Mouse (Mus musculus): ENCODE results near the gene Bcl3. TPM values are rescaled to one million over a fixed set of nuclear protein-coding genes. Genes with fewer than 3 reads are reported as not detected.

Gene Bcl3
- total RNA-seq, 1 experiment from 2014 or later: 16.6 TPM

DNA sequence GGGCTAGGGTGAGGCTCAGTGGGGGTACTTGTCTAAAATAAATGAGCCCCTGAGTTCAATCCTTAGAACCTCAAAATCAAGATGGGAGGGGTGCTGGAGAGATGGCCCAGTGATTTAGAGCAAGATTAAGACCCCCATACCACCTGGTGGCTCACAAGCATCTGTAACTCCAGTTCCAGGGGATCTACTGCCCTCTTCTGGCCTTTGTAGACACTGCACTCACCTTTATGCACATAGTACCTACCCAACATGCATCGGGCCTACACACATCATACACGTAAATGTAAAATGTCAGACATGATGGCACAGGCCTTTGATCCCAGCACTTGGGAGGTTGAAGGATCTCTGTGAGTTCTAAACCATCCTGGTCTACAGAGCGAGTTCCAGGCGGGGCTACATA lies 39.9 kb downstream of the Bcl3 start:
- ATAC-seq (replicated peaks; ENCODE audit: insufficient number of reproducible peaks, low FRiP score, low TSS enrichment, poor library complexity, severe bottlenecking): no peak

DNA sequence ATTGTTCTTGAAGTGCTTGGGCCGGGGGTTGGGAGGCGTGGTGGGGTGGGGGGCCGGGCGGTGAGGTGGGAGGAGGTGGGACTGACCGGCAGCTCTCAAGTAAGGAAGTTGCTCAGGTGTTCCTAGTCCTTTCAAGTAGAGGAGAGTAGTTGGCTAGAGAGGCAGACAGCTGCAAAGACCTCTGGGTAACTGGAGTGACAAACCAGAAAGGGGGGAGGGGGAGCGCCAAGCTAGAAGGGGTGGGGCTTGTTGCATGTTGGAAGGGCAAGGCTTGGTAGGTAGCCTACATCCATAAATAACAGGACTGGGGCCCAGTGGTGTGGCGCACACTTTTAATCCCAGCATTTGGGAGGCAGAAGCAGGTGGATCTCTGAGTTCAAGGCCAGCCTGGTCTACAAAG lies 40.8 kb downstream of the Bcl3 start:
- ATAC-seq (replicated peaks; ENCODE audit: insufficient number of reproducible peaks, low FRiP score, low TSS enrichment, poor library complexity, severe bottlenecking): no peak

DNA sequence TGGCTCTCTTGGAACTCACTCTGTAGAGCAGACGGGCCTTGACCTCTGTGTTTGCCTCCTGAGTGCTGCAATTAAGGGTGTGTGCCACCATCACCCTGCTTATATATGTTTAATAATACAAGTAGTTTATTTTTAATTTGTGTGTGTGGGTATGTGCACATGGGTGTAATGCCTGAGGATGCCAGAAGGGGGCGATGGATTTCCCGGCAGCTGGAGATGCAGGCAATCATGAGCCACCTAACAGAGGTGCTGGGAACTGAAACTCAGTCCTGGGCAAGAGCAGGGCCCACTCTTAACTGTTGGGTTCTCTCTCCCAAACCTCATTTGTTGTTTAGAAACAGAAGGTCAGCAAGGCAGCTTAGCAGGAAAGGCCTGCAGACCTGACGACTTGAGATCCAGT lies 42.7 kb downstream of the Bcl3 start:
- ATAC-seq (replicated peaks; ENCODE audit: insufficient number of reproducible peaks, low FRiP score, low TSS enrichment, poor library complexity, severe bottlenecking): no peak

DNA sequence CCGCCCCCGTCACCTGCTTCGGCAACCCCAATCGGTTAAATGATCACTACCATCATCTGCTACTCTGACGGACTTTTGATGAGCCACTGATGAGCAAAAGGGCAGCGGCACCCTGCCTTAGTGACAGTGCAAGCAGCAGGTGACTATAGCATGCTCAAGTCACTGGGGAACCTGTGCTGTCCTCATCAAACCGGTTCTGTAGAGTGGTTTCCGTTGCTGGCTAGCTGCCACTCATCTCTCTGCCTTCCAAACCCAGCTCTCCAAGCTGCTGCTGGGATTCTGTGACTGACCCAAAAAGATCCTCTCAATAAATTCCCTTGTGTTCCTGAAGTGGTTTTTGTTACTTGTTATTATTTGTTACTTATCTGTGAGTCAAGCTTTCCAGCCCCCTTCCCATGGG lies 43.9 kb downstream of the Bcl3 start:
- no peak for ATAC-seq (replicated peaks; ENCODE audit: insufficient number of reproducible peaks, low FRiP score, low TSS enrichment, poor library complexity, severe bottlenecking)

DNA sequence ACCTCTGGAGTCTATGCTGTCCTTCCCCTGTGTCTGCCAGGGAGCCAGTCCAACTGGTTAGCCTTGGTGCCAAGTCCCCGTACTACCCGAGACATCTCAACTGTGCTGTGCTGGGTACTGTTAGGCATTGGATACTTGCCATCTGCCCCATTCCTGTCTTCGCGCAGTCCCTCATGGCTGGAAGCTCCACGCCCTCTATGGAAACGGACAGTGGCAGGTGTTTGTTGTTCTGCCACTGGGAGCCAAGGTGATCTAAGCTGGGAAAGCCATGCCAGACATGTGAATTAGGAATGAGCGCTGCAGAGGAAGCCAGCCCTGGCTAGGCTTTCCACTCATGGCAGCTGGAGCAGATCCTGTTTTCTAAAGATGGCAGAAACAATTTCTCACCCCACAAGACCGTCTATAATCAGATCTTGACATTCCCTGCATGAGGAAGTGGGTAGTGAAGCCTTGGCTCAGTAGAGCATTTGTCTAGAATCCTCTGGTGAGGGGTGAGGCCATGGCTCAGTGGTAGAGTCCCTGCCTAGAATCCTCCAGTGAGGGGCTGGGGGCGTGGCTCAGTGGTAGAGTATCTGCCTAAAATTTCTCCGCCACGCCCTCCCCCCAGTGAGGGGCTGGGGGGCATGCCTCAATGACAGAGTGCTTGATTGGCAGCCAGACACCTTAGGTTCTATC lies 45.4 kb downstream of the Bcl3 start:
- ATAC-seq (replicated peaks; ENCODE audit: insufficient number of reproducible peaks, low FRiP score, low TSS enrichment, poor library complexity, severe bottlenecking): no peak

DNA sequence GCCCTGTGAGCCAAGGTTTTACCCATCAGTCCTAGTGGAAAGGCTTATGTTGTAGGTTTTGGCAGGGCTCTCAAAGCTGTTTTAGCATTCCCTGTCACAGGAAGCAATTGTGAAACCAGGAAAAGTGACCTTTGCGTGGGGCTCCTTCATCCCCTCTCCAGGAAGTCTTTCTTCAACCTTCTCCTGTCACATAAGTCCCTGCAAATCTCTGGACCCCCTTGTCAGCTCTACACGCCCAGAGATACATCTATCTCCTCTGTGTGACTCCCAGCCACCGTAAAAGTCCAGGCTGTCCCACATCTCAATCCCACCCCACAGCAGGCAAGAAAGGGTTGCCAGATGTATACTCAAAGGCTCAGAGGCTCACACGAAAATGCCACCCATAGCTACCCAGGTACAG lies 50.9 kb downstream of the Bcl3 start:
- ATAC-seq (replicated peaks; ENCODE audit: insufficient number of reproducible peaks, low FRiP score, low TSS enrichment, poor library complexity, severe bottlenecking): no peak

DNA sequence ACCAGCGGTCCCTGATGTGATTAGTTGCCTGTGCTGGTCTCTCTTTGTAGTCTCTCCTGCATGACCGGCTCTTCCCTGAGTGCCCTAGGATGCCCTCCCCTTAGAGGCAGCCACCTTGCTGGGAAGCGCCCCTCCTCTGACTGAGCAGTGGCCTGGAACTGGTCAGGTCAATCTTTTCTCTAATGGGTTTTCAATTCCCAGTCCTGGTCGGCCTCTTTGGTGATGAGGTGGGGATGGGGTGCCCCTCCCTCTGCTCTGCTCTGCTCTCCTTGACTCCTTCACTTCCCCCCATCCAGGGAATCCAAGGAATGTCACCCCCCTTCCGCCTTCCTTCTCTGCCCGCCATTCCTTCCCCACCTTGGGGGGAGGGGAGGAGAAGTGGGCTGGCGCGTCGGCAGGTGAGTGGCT lies 51.6 kb downstream of the Bcl3 start, which contains the start of gene Bcam:
TSS of gene Bcam (minus strand) at position 33 of the 408 bp plus-strand sequence.
- no peak for ATAC-seq (replicated peaks; ENCODE audit: insufficient number of reproducible peaks, low FRiP score, low TSS enrichment, poor library complexity, severe bottlenecking)

DNA sequence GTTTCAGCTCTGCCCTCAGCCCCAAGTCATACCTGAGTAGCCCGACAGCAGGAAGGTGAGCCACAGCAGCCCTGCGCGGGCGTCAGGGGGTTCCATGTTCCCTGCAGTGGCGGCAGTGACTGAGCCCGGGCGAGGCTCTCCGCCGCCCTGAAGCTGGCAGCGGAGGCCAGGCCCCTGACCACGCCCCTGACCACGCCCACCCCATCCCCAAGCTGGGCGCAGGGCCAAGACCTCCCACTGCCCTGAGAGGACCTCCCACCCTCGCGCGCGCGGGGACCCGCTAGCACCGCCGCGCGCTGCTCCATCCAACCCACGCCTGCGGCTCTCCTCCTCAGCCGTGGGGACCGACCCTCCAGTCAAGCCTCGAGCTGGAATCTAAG lies 52.2 kb downstream of the Bcl3 start:
- ATAC-seq (replicated peaks; ENCODE audit: insufficient number of reproducible peaks, low FRiP score, low TSS enrichment, poor library complexity, severe bottlenecking): 0 out of 2 replicates have a peak, but pooled peaks have one; percentile 24

DNA sequence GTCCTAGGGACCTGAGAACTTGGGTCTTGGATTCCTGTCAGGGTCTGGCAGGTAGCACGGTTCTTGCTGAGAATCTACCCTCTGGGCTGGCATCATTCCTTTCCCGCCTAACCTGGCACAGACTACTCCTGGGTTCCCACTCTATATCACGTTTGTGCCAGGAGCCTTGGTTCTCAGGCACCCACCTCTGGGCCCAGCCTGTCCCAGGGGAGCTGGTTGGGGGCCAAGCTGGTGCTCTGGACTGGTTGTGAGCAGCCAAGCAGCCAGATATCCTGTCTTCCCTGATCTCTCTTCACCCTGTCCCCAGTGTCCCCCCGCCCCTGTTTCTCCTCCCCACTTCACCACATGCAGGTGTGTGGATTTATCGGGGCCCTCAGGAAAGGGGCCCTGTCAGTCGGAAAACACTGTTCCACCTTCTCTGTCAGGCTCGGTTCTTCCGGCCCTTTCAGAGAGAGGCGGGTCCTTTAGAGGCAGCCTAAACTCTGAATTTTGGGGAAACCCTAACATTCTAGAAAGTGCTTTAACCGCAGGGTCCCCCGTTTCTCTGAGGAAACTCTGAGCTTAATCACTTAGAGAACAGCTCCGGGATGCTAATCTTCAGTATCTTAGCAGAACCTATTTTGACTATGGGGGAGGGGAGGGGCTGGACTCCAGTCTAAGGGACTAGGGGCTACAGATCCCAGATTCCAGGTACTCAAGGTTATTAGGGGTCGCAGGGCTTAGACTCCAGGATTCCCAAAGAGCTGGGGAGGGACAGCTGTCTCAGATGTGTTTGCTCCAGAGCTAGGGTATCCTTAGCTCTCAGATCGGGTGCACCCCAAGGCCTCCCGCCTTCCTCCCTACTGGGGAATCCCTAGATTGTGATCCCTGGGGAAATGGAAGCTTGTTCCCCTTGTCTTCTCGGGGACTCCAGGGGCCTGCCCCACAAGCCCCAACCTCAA lies 52.9 kb downstream of the Bcl3 start:
- ATAC-seq (replicated peaks; ENCODE audit: insufficient number of reproducible peaks, low FRiP score, low TSS enrichment, poor library complexity, severe bottlenecking): no peak

DNA sequence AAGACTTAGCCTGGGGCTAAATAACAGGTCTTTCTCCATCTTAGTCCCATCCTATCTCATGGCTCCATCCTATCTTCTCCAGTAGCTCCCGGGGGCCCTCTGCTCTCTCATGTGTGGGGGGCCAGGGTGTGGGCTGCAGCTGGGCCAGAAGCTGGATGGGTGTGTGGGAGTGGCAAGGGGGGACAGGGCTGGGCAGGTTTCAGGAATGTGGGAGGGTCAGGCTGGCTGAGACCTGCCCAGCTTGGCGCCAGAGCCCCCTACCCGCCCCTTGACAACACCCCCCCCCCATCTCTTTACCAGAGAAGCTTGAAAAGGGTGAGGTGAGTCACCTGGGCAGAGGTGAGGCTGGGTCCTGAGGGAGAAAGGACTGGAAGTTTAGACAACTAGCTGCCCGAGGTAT lies 53.6 kb downstream of the Bcl3 start:
- ATAC-seq (replicated peaks; ENCODE audit: insufficient number of reproducible peaks, low FRiP score, low TSS enrichment, poor library complexity, severe bottlenecking): no peak

DNA sequence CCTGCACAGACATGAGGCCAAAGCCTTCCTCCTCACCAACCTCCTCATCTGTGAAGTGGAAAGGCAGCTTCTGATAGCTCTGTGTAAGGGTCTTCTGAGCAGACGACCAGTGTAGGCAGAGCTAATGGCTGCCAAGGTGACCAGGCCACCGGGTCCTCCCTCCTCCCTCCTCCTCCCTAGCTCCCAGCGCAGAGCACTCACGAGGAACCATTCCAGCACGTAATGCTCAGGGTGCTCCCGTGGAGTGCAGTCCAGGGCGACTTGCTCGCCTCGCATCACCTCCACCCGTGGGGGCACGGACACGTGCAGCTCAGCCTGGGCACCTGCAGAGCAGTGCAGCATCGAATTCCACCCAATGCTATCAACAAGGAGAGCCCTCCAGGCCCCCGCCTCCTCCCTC lies 54.3 kb downstream of the Bcl3 start:
- ATAC-seq (replicated peaks; ENCODE audit: insufficient number of reproducible peaks, low FRiP score, low TSS enrichment, poor library complexity, severe bottlenecking): no peak

DNA sequence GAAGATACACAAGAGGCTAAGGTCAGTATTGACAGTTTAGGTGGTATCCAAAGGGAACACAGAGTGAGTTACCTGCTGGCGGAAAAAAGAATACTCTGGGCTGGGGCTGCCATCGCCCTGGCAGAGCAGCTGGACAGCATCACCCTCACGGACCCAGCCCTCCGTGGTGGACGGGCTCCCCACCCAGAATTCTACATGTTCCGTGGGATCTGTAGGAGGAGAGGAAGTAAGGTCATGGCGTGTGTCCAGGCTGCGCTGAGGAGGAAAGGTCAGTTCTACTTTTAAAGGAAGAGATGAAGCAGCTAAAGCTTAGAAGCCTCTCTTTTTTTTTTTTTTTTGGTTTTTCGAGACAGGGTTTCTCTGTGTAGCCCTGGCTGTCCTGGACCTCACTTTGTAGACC lies 58.0 kb downstream of the Bcl3 start:
- no peak for ATAC-seq (replicated peaks; ENCODE audit: insufficient number of reproducible peaks, low FRiP score, low TSS enrichment, poor library complexity, severe bottlenecking)

DNA sequence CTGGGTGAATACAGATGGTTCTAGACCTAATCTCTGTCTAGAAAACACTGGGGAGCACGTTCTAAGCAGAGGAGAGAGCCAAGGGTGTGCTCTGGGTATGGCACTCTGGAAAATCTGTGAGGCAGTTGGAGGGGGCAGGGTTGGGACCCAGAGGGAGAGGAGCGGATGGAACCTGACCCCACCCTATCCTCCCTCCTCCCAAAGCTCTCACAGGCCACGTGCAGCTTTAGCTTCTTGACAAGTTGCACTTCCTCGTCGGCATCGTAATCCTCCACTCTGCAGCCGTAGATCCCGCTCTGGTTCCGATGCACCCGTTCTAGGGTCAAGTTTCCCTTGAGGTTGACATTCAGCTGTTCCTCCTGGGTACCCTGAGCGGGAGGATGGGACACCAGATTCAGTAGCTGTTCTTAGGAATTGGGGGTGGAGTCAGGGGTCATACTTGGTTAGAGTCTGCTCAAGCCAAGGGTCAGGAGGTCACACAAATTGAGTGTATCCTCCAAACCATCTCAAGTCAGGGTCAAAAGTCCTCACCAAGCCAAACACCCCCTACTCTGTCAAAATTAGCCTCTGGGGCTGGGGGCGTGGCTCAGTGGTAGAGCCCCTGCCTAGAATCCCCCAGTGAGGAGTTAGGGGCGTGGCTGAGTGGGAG lies 58.6 kb downstream of the Bcl3 start:
- ATAC-seq (replicated peaks; ENCODE audit: insufficient number of reproducible peaks, low FRiP score, low TSS enrichment, poor library complexity, severe bottlenecking): peak; percentile 52

DNA sequence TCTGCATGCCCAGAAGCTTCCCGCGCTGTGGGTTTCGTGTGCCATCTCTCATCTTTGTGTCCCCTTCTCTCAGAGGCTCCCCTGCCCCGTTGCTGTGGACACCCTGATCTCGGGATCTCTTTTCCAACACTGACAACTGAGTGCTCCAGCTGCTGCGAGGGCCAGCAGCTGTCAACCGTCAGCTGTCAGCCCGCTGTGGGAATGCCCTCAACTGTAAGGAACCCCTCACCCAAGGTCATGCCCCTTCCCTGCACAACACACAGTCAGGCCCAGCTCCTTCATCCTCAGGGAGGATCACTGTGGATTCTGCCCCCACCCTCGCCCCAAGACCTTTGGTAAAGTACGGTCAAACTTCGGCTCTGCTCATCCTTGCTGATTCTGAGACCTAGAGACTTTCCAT lies 60.3 kb downstream of the Bcl3 start:
- ATAC-seq (replicated peaks; ENCODE audit: insufficient number of reproducible peaks, low FRiP score, low TSS enrichment, poor library complexity, severe bottlenecking): no peak

DNA sequence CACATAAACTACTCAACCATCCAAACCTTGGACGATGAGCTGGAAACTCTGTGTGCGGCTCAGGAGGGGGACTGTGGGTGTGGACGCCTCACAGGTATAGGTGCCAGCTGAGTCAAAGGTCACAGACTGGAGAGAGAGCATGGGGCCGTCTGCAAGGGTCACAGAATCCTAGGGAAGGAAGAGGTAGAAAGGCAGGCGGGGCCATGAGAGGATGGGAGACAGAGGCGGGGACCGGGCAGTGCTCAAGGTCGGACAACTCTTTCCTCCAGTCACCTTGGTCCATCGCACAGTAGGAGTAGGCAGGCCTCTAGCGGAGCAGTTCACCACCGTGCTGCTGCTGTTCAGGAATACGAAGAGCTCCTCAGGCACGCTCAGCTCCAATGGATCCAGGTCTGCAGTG lies 62.5 kb downstream of the Bcl3 start:
- ATAC-seq (replicated peaks; ENCODE audit: insufficient number of reproducible peaks, low FRiP score, low TSS enrichment, poor library complexity, severe bottlenecking): no peak

DNA sequence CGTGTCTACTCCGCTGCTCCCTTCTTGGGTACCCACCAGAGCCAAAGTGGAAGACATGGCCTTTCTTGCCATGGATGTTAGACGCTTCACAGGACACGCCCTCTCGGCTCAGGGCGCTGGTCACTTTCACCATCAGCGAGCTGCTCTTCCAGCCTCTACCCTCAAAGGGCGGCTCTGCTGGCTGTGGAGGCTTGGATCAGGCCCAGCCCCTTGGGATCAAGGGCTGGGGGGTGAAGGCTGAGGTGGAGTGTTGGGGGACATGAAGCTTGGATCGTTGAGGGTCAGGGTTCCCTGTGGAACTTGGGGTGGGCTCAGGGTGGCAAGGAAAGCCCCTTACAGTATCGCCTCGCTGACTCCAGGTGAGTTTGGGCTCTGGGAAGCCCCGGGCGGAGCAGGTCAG lies 63.9 kb downstream of the Bcl3 start:
- ATAC-seq (replicated peaks; ENCODE audit: insufficient number of reproducible peaks, low FRiP score, low TSS enrichment, poor library complexity, severe bottlenecking): no peak
